ENCODE assay signal across 12 mouse cellular contexts in the genomic region with DNA sequence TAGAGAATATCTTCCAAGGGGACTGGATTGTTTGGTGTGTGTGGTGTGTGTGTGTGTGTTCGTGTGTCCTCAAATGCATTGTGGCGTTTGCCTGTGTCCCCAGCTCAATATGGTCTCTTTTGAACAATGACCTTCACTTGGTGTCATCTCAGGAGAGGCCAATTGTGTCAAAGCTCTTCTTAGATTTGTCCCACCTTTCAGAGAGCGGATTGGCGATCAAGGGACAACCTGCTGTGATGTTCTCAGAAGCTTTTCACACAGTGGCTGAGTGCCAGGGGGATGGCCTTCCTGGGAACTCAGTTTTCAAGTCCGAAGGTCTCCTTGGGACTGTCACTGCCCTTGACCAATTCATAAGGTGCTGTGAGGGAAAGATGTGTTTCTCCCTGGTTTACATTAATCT.
DNase-seq lines count a peak whose midpoint lies in the region; ATAC-seq and TF ChIP-seq lines count a peak whose summit lies in the region.
"Had no signal": no experiment of that assay in that cellular context is flagged by ENCODE, and none has a peak within 500 bp of the region (broad histone marks: within the 10 kb centered on the region; RNA-seq: fewer than 3 reads in every experiment).

No protein-coding gene starts in this region.

- peaks cover 16% of the 10 kb centered on the region; the same call in 1 of the 2 replicates for H3K4me1 ChIP-seq in embryonic facial prominence, embryonic 12.5 days
- H3K4me1 ChIP-seq in embryonic facial prominence, embryonic 10.5 days: peaks cover 40% of the 10 kb centered on the region
- peaks cover 15% of the 10 kb centered on the region for H3K4me1 ChIP-seq in hindbrain, embryonic 16.5 days (ENCODE audit: control insufficient read depth, insufficient read depth, low read depth, low read length)
- no peaks in the 10 kb centered on the region for H3K4me1 ChIP-seq in lung, postnatal 0 days (ENCODE audit: insufficient read depth, low read depth, low read length)
- H3K4me1 ChIP-seq: intestine, embryonic 15.5 days had no signal

- H3K27ac ChIP-seq in embryonic facial prominence, embryonic 12.5 days: no peak overlapping the region
- no peak overlapping the region for H3K27ac ChIP-seq in embryonic facial prominence, embryonic 10.5 days (replicated peaks)
- H3K27ac ChIP-seq in hindbrain, embryonic 16.5 days (ENCODE audit: low read depth, low read length): no peak overlapping the region
- H3K27ac ChIP-seq in lung, postnatal 0 days (ENCODE audit: low read length): no peak overlapping the region
- H3K27ac ChIP-seq: intestine, embryonic 15.5 days; limb, embryonic 15.5 days had no signal

- no peak for DNase-seq in embryonic facial prominence, embryonic 10.5 days (ENCODE audit: low spot score)
- DNase-seq in right cerebral cortex, postnatal 4 days: peak; percentile 54
- DNase-seq in right cerebral cortex, postnatal 36 days (ENCODE audit: low spot score in 2 of 2): no peak
- no peak for DNase-seq in lung, postnatal 4 days
- no peak for DNase-seq in lung, postnatal 0 days (ENCODE audit: low spot score)
- no peak for DNase-seq in thymus, postnatal 10 days (ENCODE audit: low spot score in 2 of 2)
- DNase-seq: gastrocnemius, postnatal 25 days; lung, postnatal 10 days had no signal

- WGBS in embryonic facial prominence, embryonic 12.5 days: 66% methylated on average over 5 of the region's 5 CpGs
- WGBS in embryonic facial prominence, embryonic 10.5 days: 60% methylated on average over 5 of the region's 5 CpGs
- 40% methylated on average over 5 of the region's 5 CpGs for WGBS in hindbrain, embryonic 16.5 days
- WGBS in lung, postnatal 0 days: 64% methylated on average over 5 of the region's 5 CpGs

- no peak overlapping the region for H3K4me3 ChIP-seq in embryonic facial prominence, embryonic 12.5 days
- H3K4me3 ChIP-seq in embryonic facial prominence, embryonic 10.5 days: no peak overlapping the region
- no peak overlapping the region for H3K4me3 ChIP-seq in hindbrain, embryonic 16.5 days (ENCODE audit: low read length)
- H3K4me3 ChIP-seq in lung, postnatal 0 days (ENCODE audit: low read depth, low read length): no peak overlapping the region
- H3K4me3 ChIP-seq: intestine, embryonic 15.5 days had no signal

- no peak for ATAC-seq in embryonic facial prominence, embryonic 12.5 days (ENCODE audit: insufficient number of reproducible peaks, insufficient read depth, low FRiP score, low TSS enrichment)
- no peak for ATAC-seq in hindbrain, embryonic 16.5 days
- ATAC-seq in lung, postnatal 0 days: no peak
- ATAC-seq: intestine, embryonic 15.5 days had no signal

- no peaks in the 10 kb centered on the region for H3K9me3 ChIP-seq in embryonic facial prominence, embryonic 12.5 days
- H3K9me3 ChIP-seq in embryonic facial prominence, embryonic 10.5 days: no peaks in the 10 kb centered on the region
- H3K9me3 ChIP-seq in hindbrain, embryonic 16.5 days (ENCODE audit: control insufficient read depth, low read length): no peaks in the 10 kb centered on the region
- no peaks in the 10 kb centered on the region for H3K9me3 ChIP-seq in lung, postnatal 0 days (ENCODE audit: low read length)
- H3K9me3 ChIP-seq: intestine, embryonic 15.5 days; limb, embryonic 15.5 days had no signal

- H3K36me3 ChIP-seq in embryonic facial prominence, embryonic 12.5 days: no peaks in the 10 kb centered on the region
- no peaks in the 10 kb centered on the region for H3K36me3 ChIP-seq in embryonic facial prominence, embryonic 10.5 days (replicated peaks)
- no peaks in the 10 kb centered on the region for H3K36me3 ChIP-seq in hindbrain, embryonic 16.5 days (ENCODE audit: control insufficient read depth, insufficient read depth, low read length)
- H3K36me3 ChIP-seq in lung, postnatal 0 days (ENCODE audit: insufficient read depth, low read length): no peaks in the 10 kb centered on the region
- H3K36me3 ChIP-seq: intestine, embryonic 15.5 days; limb, embryonic 15.5 days had no signal

- no peak for TF ChIP-seq EP300 in lung, postnatal 0 days (IDR thresholded peaks at IDR 0.05)

- peak overlapping the region; percentile 11; the same call in 1 of the 2 replicates for H3K4me2 ChIP-seq in embryonic facial prominence, embryonic 12.5 days (replicated peaks)
- H3K4me2 ChIP-seq in hindbrain, embryonic 16.5 days (ENCODE audit: low read length): peak overlapping the region; percentile 15; the same call in 1 of the 2 replicates
- H3K4me2 ChIP-seq in lung, postnatal 0 days (replicated peaks; ENCODE audit: low read depth, low read length): no peak overlapping the region

- H3K27me3 ChIP-seq in embryonic facial prominence, embryonic 12.5 days: no peaks in the 10 kb centered on the region
- H3K27me3 ChIP-seq in embryonic facial prominence, embryonic 10.5 days (replicated peaks; ENCODE audit: low read depth, poor library complexity, severe bottlenecking): no peaks in the 10 kb centered on the region
- no peaks in the 10 kb centered on the region for H3K27me3 ChIP-seq in hindbrain, embryonic 16.5 days (replicated peaks; ENCODE audit: control insufficient read depth, insufficient read depth, low read length)
- H3K27me3 ChIP-seq in lung, postnatal 0 days (replicated peaks; ENCODE audit: insufficient read depth, low read length): no peaks in the 10 kb centered on the region
- H3K27me3 ChIP-seq: intestine, embryonic 15.5 days; limb, embryonic 15.5 days had no signal

- H3K9ac ChIP-seq in embryonic facial prominence, embryonic 12.5 days: no peak overlapping the region
- H3K9ac ChIP-seq in hindbrain, embryonic 16.5 days (ENCODE audit: low read depth, low read length): no peak overlapping the region
- no peak overlapping the region for H3K9ac ChIP-seq in lung, postnatal 0 days (replicated peaks; ENCODE audit: low read depth)
- H3K9ac ChIP-seq: intestine, embryonic 15.5 days; limb, embryonic 15.5 days had no signal

- no peak for TF ChIP-seq CTCF in lung, postnatal 0 days (IDR thresholded peaks at IDR 0.05)
